Mouse (Mus musculus): ENCODE measurements around the gene Lrch4.

DNA sequence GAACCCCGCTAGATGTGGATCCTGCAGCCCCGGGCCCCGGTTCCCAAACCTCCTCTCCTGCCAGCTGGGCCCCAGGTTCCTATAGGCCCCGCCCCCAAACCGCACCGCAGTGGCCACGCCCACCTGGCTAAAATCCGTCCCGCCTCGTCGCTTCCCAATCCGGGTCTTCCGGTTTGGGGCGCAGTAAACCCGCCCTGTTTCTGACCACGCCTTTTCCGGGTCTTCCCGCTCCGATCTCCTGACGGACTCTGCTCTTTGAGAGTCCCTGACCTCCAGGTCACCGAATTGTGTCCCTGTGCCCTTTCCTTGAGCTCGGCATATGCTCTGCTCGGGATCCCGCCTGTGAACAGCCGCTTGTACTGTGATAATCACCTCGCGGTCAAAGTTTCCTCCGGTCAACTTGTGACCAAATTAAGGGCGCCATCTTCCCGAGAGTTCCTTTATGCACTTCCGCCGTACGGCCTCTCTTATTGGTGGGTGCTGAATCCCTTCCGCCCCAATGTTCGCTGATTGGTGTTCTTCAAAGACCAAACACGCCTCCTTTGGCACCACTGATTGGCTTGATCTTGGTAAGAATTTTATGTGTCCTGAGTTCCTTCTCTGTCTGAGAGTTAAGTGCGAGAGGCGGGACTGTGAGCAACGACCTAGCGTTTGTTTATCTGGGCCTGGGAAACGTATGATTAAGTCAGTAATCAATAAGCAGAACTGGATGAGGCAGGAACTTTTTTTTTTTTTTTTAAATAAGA is 28.1 kb upstream of the Lrch4 start, which contains the start of gene Mospd3:
- TF ChIP-seq CTCF (IDR thresholded peaks at IDR 0.05; ENCODE audit: extremely low read depth, insufficient read depth, insufficient read length, insufficient replicate concordance) (no peak), POLR2A (IDR thresholded peaks at IDR 0.05; ENCODE audit: low read depth, low read length) (peak; percentile 89)

All from spleen, adult 2 months (tissue).